Mouse (Mus musculus): Measurements from ENCODE around the gene Sema3d.

- TF ChIP-seq POLR2A (IDR thresholded peaks at IDR 0.05; ENCODE audit: borderline replicate concordance, extremely low read depth, low read depth, low read length): no peak
- no peak for TF ChIP-seq CTCF (IDR thresholded peaks at IDR 0.05; ENCODE audit: insufficient read depth, low read length)
Observed at GRCm38 (mm10) chr5:12564602-12565220, 181.5 kb downstream of the Sema3d start.

All from lung, adult 2 months (tissue).